Mouse (Mus musculus) liver, embryonic 14.5 days (tissue): ENCODE data around the gene 4933405O20Rik.

Source experiments
- CTCF ChIP-seq: IDR thresholded peaks from 2 replicates; pipeline ENCODE4 v1.5.1; 2016; ENCODE audit warnings: antibody characterized with exemption, low read depth, control low read depth
- EP300 ChIP-seq: IDR thresholded peaks from 2 replicates; pipeline ENCODE4 v1.6.1; 2016; ENCODE audit warnings: antibody characterized with exemption, low read depth

DNA sequence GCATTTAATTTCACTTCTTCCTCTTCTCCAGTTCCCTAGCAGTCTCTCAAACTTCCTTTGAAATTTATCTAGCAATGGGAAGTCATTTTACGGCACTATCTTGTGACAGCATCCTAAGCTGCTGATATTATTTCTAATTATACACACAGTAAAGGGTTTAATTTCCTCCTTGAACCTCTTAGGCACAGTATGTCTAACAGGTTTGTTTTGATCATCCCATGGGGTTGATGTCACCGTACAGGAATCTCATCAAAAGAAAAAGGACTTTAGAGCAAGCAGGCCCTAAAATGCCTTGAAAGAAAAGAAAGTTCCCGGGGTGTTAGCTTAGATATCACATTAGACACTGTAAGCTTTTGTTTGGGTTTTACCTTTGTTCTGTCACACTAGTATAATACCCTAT, 30.2 kb downstream of the 4933405O20Rik start:
- TF ChIP-seq CTCF: no peak
- TF ChIP-seq EP300: no peak
